Mouse (Mus musculus) MEL (cell line): ENCODE data around the gene Mgp. TPM values are rescaled to one million over a fixed set of nuclear protein-coding genes. Genes with fewer than 3 reads are reported as not detected.

ENCODE experiments used
- DNase-seq: peaks from one replicate; pipeline ENCODE4 v3.0.0; 2011; ENCODE audit warnings: low read depth, low spot score
- H3K27ac ChIP-seq: 2 replicates; pipeline ENCODE4 v1.5.1; 2012; ENCODE audit warnings: low read depth, mild to moderate bottlenecking, control low read depth, low read length, moderate library complexity; ENCODE audit not compliant: control insufficient read depth
- H3K27me3 ChIP-seq, 2 experiments: fragments of 150-350 bp in 1 of 2; sonication (generic) in 1 of 2; 2 replicates each; pipeline ENCODE4 v1.6.1; 2012; ENCODE audit warnings: low read length in 2 of 2, mild to moderate bottlenecking in 2 of 2, improper control_type of control experiment in 1 of 2, moderate library complexity in 1 of 2; ENCODE audit not compliant: insufficient read depth in 2 of 2, control insufficient read depth in 1 of 2
- H3K36me3 ChIP-seq, 2 experiments: 2 replicates each; pipeline ENCODE4 v1.6.1; 2012 to 2014; ENCODE audit warnings: low read length in 2 of 2, improper control_type of control experiment in 1 of 2, inconsistent platforms in 1 of 2, mild to moderate bottlenecking in 1 of 2; ENCODE audit not compliant: insufficient read depth in 2 of 2, control insufficient read depth in 1 of 2
- H3K4me1 ChIP-seq, 2 experiments: fragments of 150-350 bp in 1 of 2; sonication (generic) in 1 of 2; 2 replicates each; pipeline ENCODE4 v1.6.1; 2012; ENCODE audit warnings: low read length in 2 of 2, improper control_type of control experiment in 1 of 2, mild to moderate bottlenecking in 1 of 2; ENCODE audit not compliant: insufficient read depth in 2 of 2, control insufficient read depth in 1 of 2
- H3K4me3 ChIP-seq, 2 experiments: fragments of 150-350 bp in 1 of 2; sonication (generic) in 1 of 2; 2 replicates each; pipeline ENCODE4 v1.5.1; 2012; ENCODE audit warnings: low read depth in 2 of 2, low read length in 2 of 2, mild to moderate bottlenecking in 2 of 2, moderate library complexity in 2 of 2, control low read depth in 1 of 2, improper control_type of control experiment in 1 of 2; ENCODE audit not compliant: control insufficient read depth in 1 of 2, insufficient read depth in 1 of 2
- H3K79me2 ChIP-seq: 2 replicates; pipeline ENCODE4 v1.6.1; 2012; ENCODE audit warnings: mild to moderate bottlenecking, low read length, moderate library complexity; ENCODE audit not compliant: control insufficient read depth, poor library complexity, insufficient read depth
- H3K9ac ChIP-seq: 2 replicates; pipeline ENCODE4 v1.6.1; 2012; ENCODE audit warnings: low read depth, mild to moderate bottlenecking, control low read depth, low read length, moderate library complexity; ENCODE audit not compliant: control insufficient read depth, poor library complexity, severe bottlenecking
- H3K9me3 ChIP-seq: fragments of 150-350 bp; sonication (generic); replicated peaks from 2 replicates; pipeline ENCODE4 v1.6.1; 2012; ENCODE audit warnings: mild to moderate bottlenecking, low read length, improper control_type of control experiment, moderate library complexity; ENCODE audit not compliant: insufficient read depth
- CHD2 ChIP-seq: IDR thresholded peaks from 2 replicates; pipeline ENCODE4 v1.6.1; 2011; ENCODE audit warnings: low read length, improper control_type of control experiment
- EP300 ChIP-seq, 2 experiments: IDR thresholded peaks; 2 replicates each; pipeline ENCODE4 v1.6.1; 2011; ENCODE audit warnings: improper control_type of control experiment in 2 of 2, low read length in 2 of 2, low read depth in 1 of 2, mild to moderate bottlenecking in 1 of 2
- GABPA ChIP-seq: IDR thresholded peaks from 2 replicates; pipeline ENCODE4 v1.6.1; 2012; ENCODE audit warnings: low read depth, mild to moderate bottlenecking, inconsistent platforms, low read length, improper control_type of control experiment, moderate library complexity
- MEF2A ChIP-seq: IDR thresholded peaks from 2 replicates; pipeline ENCODE4 v1.6.1; 2014; ENCODE audit warnings: low read depth, mild to moderate bottlenecking, inconsistent platforms, low read length, improper control_type of control experiment; ENCODE audit not compliant: poor library complexity, insufficient replicate concordance, severe bottlenecking; ENCODE audit errors: extremely low read depth
- MYB ChIP-seq: IDR thresholded peaks from 2 replicates; pipeline ENCODE4 v1.6.1; 2011; ENCODE audit warnings: mild to moderate bottlenecking, low read depth, low read length, improper control_type of control experiment
- MYC ChIP-seq: IDR thresholded peaks from 2 replicates; pipeline ENCODE4 v1.6.1; 2011; ENCODE audit warnings: low read depth, mild to moderate bottlenecking, low read length, improper control_type of control experiment, moderate library complexity
- POLR2AphosphoS2 ChIP-seq: IDR thresholded peaks from 2 replicates; pipeline ENCODE4 v1.6.1; 2011; ENCODE audit warnings: low read length, improper control_type of control experiment
- RCOR1 ChIP-seq: IDR thresholded peaks from 2 replicates; pipeline ENCODE4 v1.6.1; 2012; ENCODE audit warnings: low read depth, mild to moderate bottlenecking, inconsistent platforms, low read length, improper control_type of control experiment
- TAL1 ChIP-seq: IDR thresholded peaks from 2 replicates; pipeline ENCODE4 v1.6.1; 2012; ENCODE audit warnings: mild to moderate bottlenecking, inconsistent platforms, low read length, moderate library complexity, mixed read lengths
- TCF12 ChIP-seq: IDR thresholded peaks from 2 replicates; pipeline ENCODE4 v1.6.1; 2014; ENCODE audit warnings: low read depth, mild to moderate bottlenecking, inconsistent platforms, low read length, improper control_type of control experiment, moderate library complexity
- USF2 ChIP-seq, 2 experiments: IDR thresholded peaks; 2 replicates each; pipeline ENCODE4 v1.6.1; 2011 to 2012; ENCODE audit warnings: improper control_type of control experiment in 2 of 2, low read length in 2 of 2, borderline replicate concordance in 1 of 2, inconsistent platforms in 1 of 2, low read depth in 1 of 2, mild to moderate bottlenecking in 1 of 2; ENCODE audit not compliant: insufficient read depth in 1 of 2
- ZC3H11A ChIP-seq: IDR thresholded peaks from 2 replicates; pipeline ENCODE4 v1.6.1; 2012; ENCODE audit warnings: low read depth, mild to moderate bottlenecking, inconsistent platforms, low read length, improper control_type of control experiment
- ZKSCAN1 ChIP-seq: IDR thresholded peaks from 2 replicates; pipeline ENCODE4 v1.6.1; 2012; ENCODE audit warnings: low read depth, mild to moderate bottlenecking, inconsistent platforms, low read length, improper control_type of control experiment, moderate library complexity
- ZMIZ1 ChIP-seq: IDR thresholded peaks from 2 replicates; pipeline ENCODE4 v1.6.1; 2012; ENCODE audit warnings: low read depth, mild to moderate bottlenecking, inconsistent platforms, low read length, improper control_type of control experiment, moderate library complexity
- polyA plus RNA-seq, 2 experiments: library from polyadenylated mRNA; stranded (reverse) in 1 of 2; unstranded in 1 of 2; fragments of >175 nt in 1 of 2; fragments of >200 nt in 1 of 2; gene quantifications; 2 replicates each; pipeline versions ENCODE4 v1.2.1 to v1.2.4; 2012; ENCODE audit warnings: low replicate concordance in 2 of 2, low read depth in 1 of 2; ENCODE audit not compliant: insufficient read length in 2 of 2, insufficient read depth in 1 of 2, missing spikeins in 1 of 2
- total RNA-seq: library from RNA; depleted of rRNA; stranded (reverse); fragments of 300-350 nt; gene quantifications from 2 replicates; pipeline ENCODE4 v1.2.3, GENCODE M21; 2012

Gene Mgp
- total and polyA plus RNA-seq, 3 experiments, result not detected

DNA sequence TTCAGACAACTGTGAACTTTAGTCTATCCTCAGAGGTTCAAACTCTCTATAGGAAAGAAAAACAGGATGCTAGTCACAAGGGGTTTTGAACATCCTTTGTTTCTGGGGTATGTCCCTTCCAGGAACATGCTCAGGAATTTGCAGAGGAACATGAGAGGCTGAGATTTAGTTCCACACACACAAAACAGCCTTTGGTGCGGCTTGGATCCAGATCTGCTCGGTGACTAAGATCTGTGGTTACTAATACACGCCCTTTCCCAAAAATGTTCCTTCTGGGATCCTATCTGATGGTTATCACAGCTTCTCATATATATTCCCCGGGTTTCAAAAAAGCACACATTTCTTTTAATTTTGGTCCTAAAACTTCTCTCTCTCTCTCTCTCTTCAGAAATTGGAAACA is 22.2 kb upstream of the Mgp start:
- no peak overlapping the region for H3K4me3 ChIP-seq
- no peak overlapping the region for H3K27ac ChIP-seq
- H3K79me2 ChIP-seq, result no peaks in the 10 kb centered on the region
- peaks cover 3 to 19% of the 10 kb centered on the region in 2 experiments; a peak in 3 of 4 replicates for H3K4me1 ChIP-seq
- no peak for DNase-seq
- H3K36me3 ChIP-seq, result peaks cover 0 to 19% of the 10 kb centered on the region in 2 experiments; a peak in 2 of 4 replicates
- peaks cover 0 to 1% of the 10 kb centered on the region in 2 experiments; a peak in 2 of 4 replicates for H3K27me3 ChIP-seq
- no peaks in the 10 kb centered on the region for H3K9me3 ChIP-seq
- TF ChIP-seq CHD2 (no peak), ZC3H11A (no peak), TCF12 (no peak), GABPA (no peak), ZKSCAN1 (no peak), USF2 (IDR thresholded peaks at IDR 0.05; ENCODE audit: borderline replicate concordance in 1 of 2, insufficient read depth in 1 of 2, low read depth in 1 of 2, low read length in 2 of 2) (no peak), EP300 (IDR thresholded peaks at IDR 0.05; ENCODE audit: low read depth in 1 of 2, low read length in 2 of 2) (no peak), MYB (no peak), RCOR1 (no peak), TAL1 (no peak), ZMIZ1 (no peak)
- H3K9ac ChIP-seq, result no peak overlapping the region

DNA sequence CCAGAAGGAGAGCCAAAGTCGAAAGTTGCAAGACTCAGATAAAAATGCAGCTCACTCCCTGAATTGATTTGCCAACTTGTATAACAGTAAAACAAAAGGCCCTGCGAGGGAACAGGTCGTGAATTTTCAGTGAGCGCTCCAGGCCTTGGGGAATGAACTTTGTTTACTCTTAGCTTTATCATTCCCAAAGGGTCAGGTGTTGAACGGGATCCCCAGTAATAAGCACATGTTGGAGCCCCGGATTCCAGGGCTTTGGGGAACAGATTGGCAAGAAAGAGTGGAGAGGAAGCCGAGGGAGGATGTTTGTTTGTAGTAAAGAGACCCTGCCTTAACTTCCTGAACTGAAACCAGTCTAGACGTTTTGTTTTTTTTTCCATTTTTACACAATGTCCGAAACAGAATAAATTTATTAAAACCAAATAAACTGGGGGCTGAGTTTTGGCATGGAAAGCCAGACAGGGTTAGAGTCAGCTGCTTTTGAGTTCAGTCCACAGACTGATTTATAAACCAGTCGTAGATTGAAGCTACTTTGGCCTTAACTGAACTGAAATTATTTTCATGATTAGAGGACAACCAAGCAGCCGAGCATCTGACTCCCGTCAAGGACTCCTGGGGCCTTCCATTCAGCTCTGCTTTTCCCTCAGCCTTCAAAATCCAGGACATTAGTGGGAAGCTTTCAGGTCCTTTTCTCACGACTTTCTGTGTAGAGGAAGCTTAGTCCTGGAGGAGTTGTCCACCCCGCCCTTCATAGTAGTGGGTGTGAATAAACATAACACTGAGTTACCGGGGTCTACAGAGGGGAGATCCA is 19.1 kb upstream of the Mgp start:
- no peaks in the 10 kb centered on the region for H3K9me3 ChIP-seq
- peaks cover 0 to 1% of the 10 kb centered on the region in 2 experiments; a peak in 2 of 4 replicates for H3K27me3 ChIP-seq
- H3K79me2 ChIP-seq, result no peaks in the 10 kb centered on the region
- H3K27ac ChIP-seq, result no peak overlapping the region
- DNase-seq, result no peak
- no peak for TF ChIP-seq MYC
- H3K9ac ChIP-seq, result no peak overlapping the region
- no peak overlapping the region for H3K4me3 ChIP-seq
- H3K4me1 ChIP-seq, result peaks cover 0 to 6% of the 10 kb centered on the region in 2 experiments; a peak in 1 of 4 replicates
- peaks cover 0 to 6% of the 10 kb centered on the region in 2 experiments; a peak in 2 of 4 replicates for H3K36me3 ChIP-seq

DNA sequence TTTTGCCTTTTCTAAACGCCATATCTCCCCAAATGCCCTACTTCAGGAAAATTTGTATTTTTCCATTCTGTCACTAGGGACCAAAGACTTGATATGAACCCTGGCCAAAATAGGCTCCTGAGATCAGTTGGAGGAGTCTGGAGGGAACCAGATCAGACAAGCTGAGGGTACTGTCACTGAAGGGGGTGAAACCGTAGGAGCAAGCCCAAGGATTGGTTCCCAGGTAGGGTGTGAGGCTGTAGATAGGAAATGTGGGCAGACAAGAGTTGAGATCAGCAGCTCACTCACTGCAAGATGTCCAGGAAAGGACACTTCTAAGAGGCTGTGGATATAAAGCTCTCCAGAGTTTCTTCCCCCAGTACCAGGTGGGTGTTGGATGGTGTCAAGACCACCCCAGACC is 16.4 kb upstream of the Mgp start:
- no peaks in the 10 kb centered on the region for H3K9me3 ChIP-seq
- peak; percentile 6 for DNase-seq
- no peaks in the 10 kb centered on the region for H3K79me2 ChIP-seq
- peaks cover 0 to 7% of the 10 kb centered on the region in 2 experiments; a peak in 2 of 4 replicates for H3K27me3 ChIP-seq
- H3K36me3 ChIP-seq, result no peaks in the 10 kb centered on the region
- H3K4me3 ChIP-seq, result no peak overlapping the region
- H3K27ac ChIP-seq, result no peak overlapping the region
- no peak for TF ChIP-seq POLR2AphosphoS2
- TF ChIP-seq MEF2A, result no peak
- no peak overlapping the region for H3K9ac ChIP-seq
- no peaks in the 10 kb centered on the region for H3K4me1 ChIP-seq
